ENCODE assay signal across 9 mouse cellular contexts in genomic region chr16:30601946-30602345, GRCm38 (mm10). TPM values are rescaled to one million over a fixed set of nuclear protein-coding genes. Genes with fewer than 3 reads are reported as not detected.
A peak's percentile ranks its signal among the peaks of the same experiment; 100 is the strongest.
DNase-seq lines count a peak whose midpoint lies in the region; ATAC-seq and TF ChIP-seq lines count a peak whose summit lies in the region.
"Had no signal": no experiment of that assay in that cellular context is flagged by ENCODE, and none has a peak within 500 bp of the region (broad histone marks: within the 10 kb centered on the region; RNA-seq: fewer than 3 reads in every experiment).

No protein-coding gene starts in this region.

- peaks cover 6% of the 10 kb centered on the region; the same call in 1 of the 2 replicates for H3K27me3 ChIP-seq in embryonic facial prominence, embryonic 14.5 days (replicated peaks; ENCODE audit: control insufficient read depth, insufficient read depth, low read length)
- H3K27me3 ChIP-seq in hindbrain, embryonic 14.5 days (ENCODE audit: control insufficient read depth, insufficient read depth, low read length), result peaks cover 13% of the 10 kb centered on the region
- H3K27me3 ChIP-seq in liver, postnatal 0 days (ENCODE audit: insufficient read depth, low read length), result peaks cover 11% of the 10 kb centered on the region; the same call in 1 of the 2 replicates

- DNase-seq in gastrocnemius, adult 2 months, result peak; percentile 40
- DNase-seq in gastrocnemius, postnatal 10 days, result no peak
- no peak for DNase-seq in embryonic facial prominence, embryonic 14.5 days (ENCODE audit: low spot score)
- no peak for DNase-seq in hindbrain, embryonic 14.5 days (ENCODE audit: low spot score)
- DNase-seq in liver, postnatal 0 days, result peak; percentile 27
- peak; percentile 39 for DNase-seq in thymus, postnatal 14 days
- no peak for DNase-seq in urinary bladder, postnatal 4 days (ENCODE audit: low spot score in 2 of 2)
- no peak for DNase-seq in left cerebral cortex, postnatal 25 days (ENCODE audit: low spot score in 2 of 2)

- peaks cover 56% of the 10 kb centered on the region for H3K4me1 ChIP-seq in embryonic facial prominence, embryonic 14.5 days (ENCODE audit: control insufficient read depth, insufficient read depth, low read length)
- peaks cover 25% of the 10 kb centered on the region for H3K4me1 ChIP-seq in hindbrain, embryonic 14.5 days (replicated peaks; ENCODE audit: control insufficient read depth, insufficient read depth, low read length)
- H3K4me1 ChIP-seq in liver, postnatal 0 days (ENCODE audit: insufficient read depth), result peaks cover 36% of the 10 kb centered on the region

- no peak for ATAC-seq in embryonic facial prominence, embryonic 14.5 days (ENCODE audit: low read depth)
- no peak for ATAC-seq in hindbrain, embryonic 14.5 days (ENCODE audit: low FRiP score)
- no peak for ATAC-seq in liver, postnatal 0 days

- 15% methylated on average over 7 of the region's 7 CpGs for whole genome bisulfite sequencing in embryonic facial prominence, embryonic 14.5 days
- 35% methylated on average over 7 of the region's 7 CpGs for WGBS in hindbrain, embryonic 14.5 days
- 24% methylated on average over 6 of the region's 7 CpGs for WGBS in liver, postnatal 0 days (ENCODE audit: insufficient replicate concordance)

- intact Hi-C loops in gastrocnemius, adult 2 months (cut with DNase I), result loop anchor here (5.0 kb wide), 3 partner anchors 50 to 220 kb away; no protein-coding TSS in a partner anchor
- intact Hi-C loops in left cerebral cortex, postnatal 25 days (cut with DNase I), result loop anchor here (2.0 to 5.0 kb wide), 3 partner anchors 60 to 327 kb away; no protein-coding TSS in a partner anchor

- no peak for TF ChIP-seq CTCF in gastrocnemius, adult 2 months (IDR thresholded peaks at IDR 0.05)
- TF ChIP-seq CTCF in liver, postnatal 0 days (IDR thresholded peaks at IDR 0.05; ENCODE audit: low read depth), result no peak

- TF ChIP-seq EP300 in liver, postnatal 0 days (IDR thresholded peaks at IDR 0.05; ENCODE audit: low read depth), result no peak

- H3K4me3 ChIP-seq in gastrocnemius, adult 2 months, result peak overlapping the region; percentile 86
- H3K4me3 ChIP-seq in embryonic facial prominence, embryonic 14.5 days (ENCODE audit: low read depth, low read length), result peak overlapping the region; percentile 61
- peak overlapping the region; percentile 71 for H3K4me3 ChIP-seq in hindbrain, embryonic 14.5 days (replicated peaks; ENCODE audit: low read length)
- peak overlapping the region; percentile 78 for H3K4me3 ChIP-seq in liver, postnatal 0 days (ENCODE audit: low read depth, low read length)
- H3K4me3 ChIP-seq: myocyte had no signal

- peak overlapping the region; percentile 77 for H3K9ac ChIP-seq in embryonic facial prominence, embryonic 14.5 days (ENCODE audit: low read depth, low read length)
- H3K9ac ChIP-seq in hindbrain, embryonic 14.5 days, result peak overlapping the region; percentile 75; the same call in 1 of the 2 replicates
- H3K9ac ChIP-seq in liver, postnatal 0 days (replicated peaks), result peak overlapping the region; percentile 38; the same call in 1 of the 2 replicates

- H3K9me3 ChIP-seq in embryonic facial prominence, embryonic 14.5 days (ENCODE audit: control insufficient read depth, low read length), result no peaks in the 10 kb centered on the region
- no peaks in the 10 kb centered on the region for H3K9me3 ChIP-seq in hindbrain, embryonic 14.5 days (ENCODE audit: control insufficient read depth, low read length)
- no peaks in the 10 kb centered on the region for H3K9me3 ChIP-seq in liver, postnatal 0 days (ENCODE audit: low read length)

- H3K36me3 ChIP-seq in embryonic facial prominence, embryonic 14.5 days (ENCODE audit: control insufficient read depth, insufficient read depth, low read length), result no peaks in the 10 kb centered on the region
- H3K36me3 ChIP-seq in hindbrain, embryonic 14.5 days (replicated peaks; ENCODE audit: control insufficient read depth, insufficient read depth), result no peaks in the 10 kb centered on the region
- no peaks in the 10 kb centered on the region for H3K36me3 ChIP-seq in liver, postnatal 0 days (replicated peaks; ENCODE audit: insufficient read depth, low read length)

- H3K4me2 ChIP-seq in embryonic facial prominence, embryonic 14.5 days (ENCODE audit: low read depth, low read length), result peak overlapping the region; percentile 96
- peak overlapping the region; percentile 97 for H3K4me2 ChIP-seq in hindbrain, embryonic 14.5 days (replicated peaks)
- H3K4me2 ChIP-seq in liver, postnatal 0 days (ENCODE audit: low read depth, low read length), result peak overlapping the region; percentile 86

- H3K27ac ChIP-seq in gastrocnemius, adult 2 months, result peak overlapping the region; percentile 93
- peak overlapping the region; percentile 44 for H3K27ac ChIP-seq in embryonic facial prominence, embryonic 14.5 days (replicated peaks; ENCODE audit: low read depth, low read length)
- H3K27ac ChIP-seq in hindbrain, embryonic 14.5 days, result no peak overlapping the region
- peak overlapping the region; percentile 74 for H3K27ac ChIP-seq in liver, postnatal 0 days (ENCODE audit: low read depth)

RNA-seq across cellular contexts. Expression of gene Fam43a, which starts 2.4 kb away (rescaled TPM):
- 1 to 10 TPM; 4.7 to 6.9 TPM for total RNA-seq in gastrocnemius, adult 2 months (2021)
- 10 to 100 TPM; 20.5 to 25.0 TPM for total RNA-seq in gastrocnemius, postnatal 10 days (2021)
- 12.1 and 15.2 TPM in 2 replicates for polyA plus RNA-seq in embryonic facial prominence, embryonic 14.5 days (2014; fragmentation: Nextera tagmentation; extraction: Ambion mirVana)
- 10.2 and 10.7 TPM in 2 replicates for polyA plus RNA-seq in hindbrain, embryonic 14.5 days (2014; fragmentation: Nextera tagmentation; extraction: Ambion mirVana)
- polyA plus RNA-seq in liver, postnatal 0 days (2015; fragmentation: Nextera tagmentation; extraction: Ambion mirVana), result 6.1 and 6.8 TPM in 2 replicates
- 10 to 100 TPM; 11.8 to 14.2 TPM for total RNA-seq in left cerebral cortex, postnatal 25 days (2021)

RNA-seq across cellular contexts. Expression of gene Lsg1, which starts 14.6 kb away (rescaled TPM):
- total RNA-seq in gastrocnemius, adult 2 months (2021), result 10 to 100 TPM; 19.5 to 20.2 TPM
- 10 to 100 TPM; 20.6 to 21.8 TPM for total RNA-seq in gastrocnemius, postnatal 10 days (2021)
- 52.2 and 59.3 TPM in 2 replicates for polyA plus RNA-seq in embryonic facial prominence, embryonic 14.5 days (2014; fragmentation: Nextera tagmentation; extraction: Ambion mirVana)
- polyA plus RNA-seq in hindbrain, embryonic 14.5 days (2014; fragmentation: Nextera tagmentation; extraction: Ambion mirVana), result 44.3 and 50.0 TPM in 2 replicates
- polyA plus RNA-seq in liver, postnatal 0 days (2015; fragmentation: Nextera tagmentation; extraction: Ambion mirVana), result 25.4 and 25.6 TPM in 2 replicates
- total RNA-seq in left cerebral cortex, postnatal 25 days (2021), result 10 to 100 TPM; 16.6 to 17.9 TPM

RNA-seq across cellular contexts. Expression of gene Tmem44, which starts 51.3 kb away (rescaled TPM):
- 1 to 10 TPM; 1.7 to 2.1 TPM for total RNA-seq in gastrocnemius, adult 2 months (2021)
- total RNA-seq in gastrocnemius, postnatal 10 days (2021), result 1 to 10 TPM; 5.3 to 8.7 TPM
- 13.8 and 20.7 TPM in 2 replicates for polyA plus RNA-seq in embryonic facial prominence, embryonic 14.5 days (2014; fragmentation: Nextera tagmentation; extraction: Ambion mirVana)
- 63.9 and 76.4 TPM in 2 replicates for polyA plus RNA-seq in hindbrain, embryonic 14.5 days (2014; fragmentation: Nextera tagmentation; extraction: Ambion mirVana)
- polyA plus RNA-seq in liver, postnatal 0 days (2015; fragmentation: Nextera tagmentation; extraction: Ambion mirVana), result 0.73 and 0.89 TPM in 2 replicates
- total RNA-seq in left cerebral cortex, postnatal 25 days (2021), result 10 to 100 TPM; 66.5 to 73.7 TPM

Comparison
In these comparisons a context has a peak if more than half of its experiments do, and no peak if none do; other contexts are left out.
1. DNase-seq: peak in gastrocnemius, adult 2 months (single experiment), liver, postnatal 0 days (single experiment) and thymus, postnatal 14 days (single experiment); none in gastrocnemius, postnatal 10 days (single experiment), embryonic facial prominence, embryonic 14.5 days (single experiment), hindbrain, embryonic 14.5 days (single experiment), urinary bladder, postnatal 4 days (0 of 2) and left cerebral cortex, postnatal 25 days (0 of 2).
2. RNA of gene Tmem44, which starts 51.3 kb away (total RNA-seq): 66.5 to 73.7 TPM in left cerebral cortex, postnatal 25 days; 5.3 to 8.7 TPM in gastrocnemius, postnatal 10 days and 1.7 to 2.1 TPM in gastrocnemius, adult 2 months; every median in the first group is over 4 times any median in the second.
3. Peak in every context shown above with its lines, with median percentiles within 50 percentile points of each other: H3K4me3 ChIP-seq, H3K4me2 ChIP-seq and H3K9ac ChIP-seq.